In the genomic region with DNA sequence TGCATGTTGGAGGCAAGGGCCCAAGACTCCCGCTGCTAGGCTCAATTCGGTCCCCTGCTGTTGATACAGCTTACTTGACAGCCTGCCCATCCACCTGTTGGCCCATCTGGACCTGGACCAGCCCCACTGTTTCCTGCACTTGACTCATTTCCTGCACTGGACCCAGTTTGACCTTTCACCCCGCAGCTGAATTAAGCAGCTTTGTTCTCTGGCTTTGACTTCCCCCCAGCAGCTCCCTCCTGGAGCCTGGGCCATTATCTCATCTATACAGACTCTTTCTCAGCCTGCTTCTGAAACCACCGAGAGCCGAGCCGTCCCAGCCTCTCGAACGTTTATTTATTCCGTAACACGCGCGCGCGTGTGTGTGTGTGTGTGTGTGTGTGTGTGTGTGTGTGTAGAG, we compare ENCODE assay signal across 9 mouse cellular contexts. TPM values are rescaled to one million over a fixed set of nuclear protein-coding genes. Genes with fewer than 3 reads are reported as not detected.
DNase-seq lines count a peak whose midpoint lies in the region; ATAC-seq and TF ChIP-seq lines count a peak whose summit lies in the region.
"Had no signal": no experiment of that assay in that cellular context is flagged by ENCODE, and none has a peak within 500 bp of the region (broad histone marks: within the 10 kb centered on the region; RNA-seq: fewer than 3 reads in every experiment).

No protein-coding gene starts in this region.

- no peak overlapping the region for H3K9ac ChIP-seq in intestine, embryonic 14.5 days (ENCODE audit: low read length)
- no peak overlapping the region for H3K9ac ChIP-seq in intestine, postnatal 0 days (ENCODE audit: low read depth, low read length)
- H3K9ac ChIP-seq: lung, embryonic 15.5 days had no signal

- peak; percentile 55 for DNase-seq in intestine, embryonic 14.5 days (ENCODE audit: low spot score)
- peak; percentile 70 for DNase-seq in R1 (ENCODE audit: low read depth, low spot score)
- DNase-seq in embryo, embryonic 9.5 days (ENCODE audit: extremely low spot score) = peak; percentile 27
- peak; percentile 51 for DNase-seq in induced T-regulatory cell, adult 2 months (ENCODE audit: low read depth)
- DNase-seq in lung, postnatal 4 days = peak; percentile 49 to 65
- no peak for DNase-seq in forebrain, embryonic 10.5 days (ENCODE audit: extremely low spot score, low spot score)
- no peak for DNase-seq in left cerebral cortex, adult 18-20 months (ENCODE audit: low spot score in 2 of 2)

- no peak overlapping the region for H3K4me2 ChIP-seq in intestine, embryonic 14.5 days (ENCODE audit: low read length)
- H3K4me2 ChIP-seq in intestine, postnatal 0 days (replicated peaks; ENCODE audit: low read depth) = no peak overlapping the region
- H3K4me2 ChIP-seq: lung, embryonic 15.5 days had no signal

- 0 out of 2 replicates have a peak, but pooled peaks cover 2% of the 10 kb centered on the region for H3K4me1 ChIP-seq in intestine, embryonic 14.5 days (replicated peaks; ENCODE audit: control insufficient read depth, insufficient read depth, low read length)
- H3K4me1 ChIP-seq in intestine, postnatal 0 days (replicated peaks; ENCODE audit: control insufficient read depth, insufficient read depth, low read length) = no peaks in the 10 kb centered on the region
- peaks cover 12% of the 10 kb centered on the region for H3K4me1 ChIP-seq in forebrain, embryonic 10.5 days

- no peak overlapping the region for H3K4me3 ChIP-seq in intestine, embryonic 14.5 days (ENCODE audit: low read depth, low read length)
- H3K4me3 ChIP-seq in intestine, postnatal 0 days (ENCODE audit: low read depth, low read length) = no peak overlapping the region
- H3K4me3 ChIP-seq in forebrain, embryonic 10.5 days = no peak overlapping the region
- H3K4me3 ChIP-seq: lung, embryonic 15.5 days had no signal

- H3K27ac ChIP-seq in intestine, embryonic 14.5 days (ENCODE audit: low read depth) = no peak overlapping the region
- H3K27ac ChIP-seq in intestine, postnatal 0 days (ENCODE audit: low read depth, low read length) = no peak overlapping the region
- H3K27ac ChIP-seq in forebrain, embryonic 10.5 days = no peak overlapping the region
- H3K27ac ChIP-seq: lung, embryonic 15.5 days had no signal

- H3K9me3 ChIP-seq in intestine, embryonic 14.5 days (ENCODE audit: control insufficient read depth, low read length) = no peaks in the 10 kb centered on the region
- no peaks in the 10 kb centered on the region for H3K9me3 ChIP-seq in intestine, postnatal 0 days (ENCODE audit: control insufficient read depth)
- no peaks in the 10 kb centered on the region for H3K9me3 ChIP-seq in forebrain, embryonic 10.5 days
- H3K9me3 ChIP-seq: lung, embryonic 15.5 days had no signal

- H3K27me3 ChIP-seq in intestine, embryonic 14.5 days (replicated peaks; ENCODE audit: control insufficient read depth, insufficient read depth, low read length) = no peaks in the 10 kb centered on the region
- H3K27me3 ChIP-seq in intestine, postnatal 0 days (replicated peaks; ENCODE audit: control insufficient read depth, insufficient read depth, low read length) = no peaks in the 10 kb centered on the region
- H3K27me3 ChIP-seq in forebrain, embryonic 10.5 days (ENCODE audit: poor library complexity, severe bottlenecking) = no peaks in the 10 kb centered on the region
- H3K27me3 ChIP-seq: lung, embryonic 15.5 days had no signal

- no peak for TF ChIP-seq CTCF in intestine, postnatal 0 days (IDR thresholded peaks at IDR 0.05; ENCODE audit: low read depth)

- ATAC-seq in intestine, embryonic 14.5 days (replicated peaks; ENCODE audit: low FRiP score, low TSS enrichment, low read depth) = no peak
- ATAC-seq in intestine, postnatal 0 days = no peak

- H3K36me3 ChIP-seq in intestine, embryonic 14.5 days (ENCODE audit: control insufficient read depth, insufficient read depth, low read length) = no peaks in the 10 kb centered on the region
- no peaks in the 10 kb centered on the region for H3K36me3 ChIP-seq in intestine, postnatal 0 days (ENCODE audit: control insufficient read depth, insufficient read depth)
- no peaks in the 10 kb centered on the region for H3K36me3 ChIP-seq in forebrain, embryonic 10.5 days (replicated peaks)
- H3K36me3 ChIP-seq: lung, embryonic 15.5 days had no signal

- WGBS in intestine, embryonic 14.5 days = 30% methylated on average over 14 of the region's 14 CpGs
- 40% methylated on average over 14 of the region's 14 CpGs for WGBS in intestine, postnatal 0 days
- WGBS in forebrain, embryonic 10.5 days = 59% methylated on average over 14 of the region's 14 CpGs

RNA-seq across cellular contexts. Expression of a gene that starts 3.9 kb away (rescaled TPM):
- polyA plus RNA-seq in intestine, embryonic 14.5 days (2014; fragmentation: Nextera tagmentation; extraction: Ambion mirVana) = 0.13 and 0.38 TPM in 2 replicates
- 0.14 and 0.52 TPM in 2 replicates for polyA plus RNA-seq in intestine, postnatal 0 days (2015; fragmentation: Nextera tagmentation; extraction: Ambion mirVana)
- 0.06 and 0.15 TPM in 2 replicates for polyA plus RNA-seq in forebrain, embryonic 10.5 days (2016; fragmentation: Nextera tagmentation; extraction: Ambion mirVana)
- total RNA-seq in left cerebral cortex, adult 18-20 months (2021) = under 1 TPM; 0.37 to 0.63 TPM

Comparison
In these comparisons a context has a peak if more than half of its experiments do, and no peak if none do; other contexts are left out.
1. DNase-seq: peak in intestine, embryonic 14.5 days (single experiment), R1 (single experiment), embryo, embryonic 9.5 days (single experiment), induced T-regulatory cell, adult 2 months (single experiment) and lung, postnatal 4 days (2 of 2); none in forebrain, embryonic 10.5 days (single experiment) and left cerebral cortex, adult 18-20 months (0 of 2).